Mouse (Mus musculus) heart, embryonic 10.5 days (tissue): ENCODE data around the gene Jak3. TPM values are rescaled to one million over a fixed set of nuclear protein-coding genes. Genes with fewer than 3 reads are reported as not detected.

Experiments used
- DNase-seq: peaks from one replicate; pipeline ENCODE4 v3.0.0-alpha.2; 2017; ENCODE audit warnings: low spot score
- H3K27ac ChIP-seq: fragments of 300-500 bp; sonication (generic); 2 replicates; pipeline ENCODE4 v1.5.1; 2016; ENCODE audit warnings: mild to moderate bottlenecking
- H3K27me3 ChIP-seq: fragments of 300-500 bp; sonication (generic); 2 replicates; pipeline ENCODE4 v1.6.1; 2016; ENCODE audit warnings: mild to moderate bottlenecking; ENCODE audit not compliant: poor library complexity, insufficient read depth, severe bottlenecking
- H3K36me3 ChIP-seq: fragments of 300-500 bp; sonication (generic); 2 replicates; pipeline ENCODE4 v1.6.1; 2016; ENCODE audit warnings: mild to moderate bottlenecking, moderate library complexity
- H3K4me1 ChIP-seq: fragments of 300-500 bp; sonication (generic); 2 replicates; pipeline ENCODE4 v1.6.1; 2016; ENCODE audit warnings: mild to moderate bottlenecking
- H3K4me3 ChIP-seq: fragments of 300-500 bp; sonication (generic); 2 replicates; pipeline ENCODE4 v1.5.1; 2016; ENCODE audit warnings: mild to moderate bottlenecking, moderate library complexity
- H3K9me3 ChIP-seq: fragments of 300-500 bp; sonication (generic); 2 replicates; pipeline ENCODE4 v1.6.1; 2016; ENCODE audit warnings: mild to moderate bottlenecking, moderate library complexity
- WGBS: fragments of 180-500 bp; shearing (Covaris S2); methylation state at CpG from one replicate; pipeline ENCODE4 v1.1.7; 2016; 5-methylcytosine and 5-hydroxymethylcytosine counted together
- polyA plus RNA-seq: library from polyadenylated mRNA; unstranded; fragments of >200 nt; fragmentation: Nextera tagmentation; extraction: Ambion mirVana; gene quantifications from 2 replicates; pipeline ENCODE4 v1.2.1, GENCODE M21; 2016

Jak3 gene
- polyA plus RNA-seq, 1 experiment from 2014 or later = 6.7 TPM

DNA sequence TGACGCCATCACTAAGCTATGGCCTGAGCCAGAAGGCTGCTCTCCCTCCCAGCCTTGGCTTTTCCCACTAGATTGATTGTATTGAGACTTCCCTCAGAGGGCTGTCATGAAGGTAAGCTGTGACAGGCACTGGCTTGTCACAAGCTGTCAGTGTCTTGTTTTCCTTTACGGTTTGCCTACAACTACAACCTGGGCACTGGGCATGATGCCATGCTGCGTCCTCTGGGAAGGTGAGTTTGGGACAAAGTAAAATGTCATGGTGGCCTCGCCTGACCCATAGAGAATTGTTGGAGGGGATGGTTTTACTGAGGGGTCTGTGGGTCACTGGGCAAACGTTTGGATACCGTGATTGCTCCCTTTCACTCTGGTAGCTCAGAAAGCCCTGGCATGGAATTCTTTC lies 37.8 kb upstream of the Jak3 start:
- Histone ChIP-seq H3K27me3 (peaks cover 34% of the 10 kb centered on the region), H3K4me3 (no peak overlapping the region), H3K27ac (no peak overlapping the region), H3K36me3 (no peaks in the 10 kb centered on the region), H3K4me1 (peaks cover 20% of the 10 kb centered on the region; the same call in 1 of the 2 replicates), H3K9me3 (peaks cover under 1% of the 10 kb centered on the region)
- 68% methylated on average over 6 of the region's 6 CpGs for WGBS
- no peak for DNase-seq

- Histone ChIP-seq H3K27ac (no peak overlapping the region), H3K4me1 (peaks cover 11% of the 10 kb centered on the region; the same call in 1 of the 2 replicates), H3K9me3 (no peaks in the 10 kb centered on the region), H3K36me3 (no peaks in the 10 kb centered on the region), H3K27me3 (peaks cover 26% of the 10 kb centered on the region), H3K4me3 (no peak overlapping the region)
- 68% methylated on average over 4 of the region's 4 CpGs for WGBS
- DNase-seq = no peak
These were observed 36.8 kb upstream of the Jak3 start for GRCm38 (mm10) chr8:71639318-71639717.

DNA sequence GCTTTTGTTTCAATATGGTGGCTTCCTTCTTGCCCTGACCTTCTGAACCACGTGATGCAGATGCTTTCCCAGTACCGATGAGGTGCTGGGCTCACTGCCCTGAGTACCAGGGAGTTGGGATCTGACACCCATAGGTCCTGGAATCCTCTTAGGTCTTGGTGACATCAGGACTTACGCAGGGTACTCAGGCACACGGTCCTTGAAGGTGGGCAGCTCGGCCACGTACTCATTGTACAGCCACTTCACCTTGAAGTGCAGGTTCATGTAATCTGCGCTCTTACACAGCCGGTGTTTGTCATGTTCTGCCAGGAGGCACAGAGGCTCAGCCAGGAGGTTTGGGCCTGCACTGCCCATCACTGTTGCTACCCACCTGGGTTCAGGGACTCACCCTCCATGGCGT lies 30.6 kb upstream of the Jak3 start:
- Histone ChIP-seq H3K27me3 (peaks cover 20% of the 10 kb centered on the region), H3K4me1 (no peaks in the 10 kb centered on the region), H3K4me3 (no peak overlapping the region), H3K27ac (no peak overlapping the region), H3K9me3 (no peaks in the 10 kb centered on the region), H3K36me3 (no peaks in the 10 kb centered on the region)
- DNase-seq = no peak
- WGBS = 78% methylated on average over 9 of the region's 9 CpGs

DNA sequence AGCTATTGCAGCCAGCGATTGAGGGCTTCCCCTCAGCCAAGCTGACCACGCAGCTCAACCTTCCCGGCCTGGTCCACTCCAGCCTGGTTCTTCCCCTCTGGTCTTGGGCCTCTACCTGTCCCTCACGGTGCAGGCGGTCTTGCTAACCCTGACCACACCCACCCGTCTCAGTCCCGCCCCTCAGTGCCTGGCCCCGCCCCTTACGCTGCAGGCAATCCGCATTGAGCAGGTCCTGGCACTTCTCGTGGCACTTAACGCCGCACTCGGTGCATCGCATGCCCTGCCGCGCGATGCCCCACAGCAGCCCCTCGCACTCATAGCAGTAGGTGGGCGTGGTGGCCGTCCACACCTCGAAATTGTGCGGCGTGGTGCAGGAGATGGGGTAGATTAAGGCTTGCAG lies 21.5 kb upstream of the Jak3 start:
- H3K4me3 ChIP-seq = peak overlapping the region; percentile 34
- peaks cover 12% of the 10 kb centered on the region for H3K4me1 ChIP-seq
- H3K9me3 ChIP-seq = no peaks in the 10 kb centered on the region
- no peak for DNase-seq
- no peak overlapping the region for H3K27ac ChIP-seq
- 1% methylated on average over 24 of the region's 24 CpGs for WGBS
- peaks cover 96% of the 10 kb centered on the region for H3K27me3 ChIP-seq
- H3K36me3 ChIP-seq = no peaks in the 10 kb centered on the region

- Histone ChIP-seq H3K27ac (no peak overlapping the region), H3K4me3 (no peak overlapping the region), H3K27me3 (peaks cover 98% of the 10 kb centered on the region), H3K9me3 (no peaks in the 10 kb centered on the region), H3K36me3 (no peaks in the 10 kb centered on the region), H3K4me1 (peaks cover 16% of the 10 kb centered on the region)
- DNase-seq = no peak
- WGBS = 29% methylated on average over 9 of the region's 9 CpGs
These were observed 18.3 kb upstream of the Jak3 start for GRCm38 (mm10) chr8:71657816-71658215.

DNA sequence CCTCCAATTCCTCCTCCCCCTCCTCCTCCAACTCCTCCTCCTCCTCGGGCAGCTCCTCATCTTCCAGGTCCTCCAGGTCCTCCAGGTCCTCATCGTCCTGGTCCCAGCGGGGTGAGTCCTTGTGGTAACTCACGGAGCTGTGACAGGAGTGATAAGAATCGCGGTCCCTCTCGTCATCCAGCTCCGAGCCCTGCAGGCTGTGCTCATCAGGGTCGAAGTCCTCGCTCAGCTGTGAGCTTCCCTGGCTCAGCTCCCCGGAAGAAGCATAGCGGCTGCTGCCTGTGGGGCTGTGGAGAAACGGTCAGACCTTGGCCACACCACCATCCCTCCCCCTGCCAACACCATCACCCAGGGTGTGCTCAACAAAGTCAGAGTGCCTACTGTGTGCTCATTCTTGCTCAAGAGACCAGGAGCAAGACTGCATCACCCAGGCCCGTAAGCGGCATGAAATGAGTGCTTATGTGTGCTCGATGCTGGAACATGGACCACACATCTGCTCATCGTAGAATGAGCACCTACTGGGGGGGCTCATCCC lies 17.5 kb upstream of the Jak3 start:
- Histone ChIP-seq H3K9me3 (no peaks in the 10 kb centered on the region), H3K27ac (no peak overlapping the region), H3K36me3 (no peaks in the 10 kb centered on the region), H3K4me3 (no peak overlapping the region), H3K27me3 (peaks cover 98% of the 10 kb centered on the region), H3K4me1 (peaks cover 16% of the 10 kb centered on the region)
- DNase-seq = no peak
- 30% methylated on average over 17 of the region's 17 CpGs for WGBS

GRCm38 (mm10) chr8:71659751-71660150 lies 16.3 kb upstream of the Jak3 start:
- Histone ChIP-seq H3K36me3 (no peaks in the 10 kb centered on the region), H3K4me3 (no peak overlapping the region), H3K9me3 (no peaks in the 10 kb centered on the region), H3K27ac (no peak overlapping the region), H3K27me3 (peaks cover 98% of the 10 kb centered on the region), H3K4me1 (peaks cover 12% of the 10 kb centered on the region)
- DNase-seq = no peak
- WGBS = 59% methylated on average over 1 of the region's 1 CpGs

DNA sequence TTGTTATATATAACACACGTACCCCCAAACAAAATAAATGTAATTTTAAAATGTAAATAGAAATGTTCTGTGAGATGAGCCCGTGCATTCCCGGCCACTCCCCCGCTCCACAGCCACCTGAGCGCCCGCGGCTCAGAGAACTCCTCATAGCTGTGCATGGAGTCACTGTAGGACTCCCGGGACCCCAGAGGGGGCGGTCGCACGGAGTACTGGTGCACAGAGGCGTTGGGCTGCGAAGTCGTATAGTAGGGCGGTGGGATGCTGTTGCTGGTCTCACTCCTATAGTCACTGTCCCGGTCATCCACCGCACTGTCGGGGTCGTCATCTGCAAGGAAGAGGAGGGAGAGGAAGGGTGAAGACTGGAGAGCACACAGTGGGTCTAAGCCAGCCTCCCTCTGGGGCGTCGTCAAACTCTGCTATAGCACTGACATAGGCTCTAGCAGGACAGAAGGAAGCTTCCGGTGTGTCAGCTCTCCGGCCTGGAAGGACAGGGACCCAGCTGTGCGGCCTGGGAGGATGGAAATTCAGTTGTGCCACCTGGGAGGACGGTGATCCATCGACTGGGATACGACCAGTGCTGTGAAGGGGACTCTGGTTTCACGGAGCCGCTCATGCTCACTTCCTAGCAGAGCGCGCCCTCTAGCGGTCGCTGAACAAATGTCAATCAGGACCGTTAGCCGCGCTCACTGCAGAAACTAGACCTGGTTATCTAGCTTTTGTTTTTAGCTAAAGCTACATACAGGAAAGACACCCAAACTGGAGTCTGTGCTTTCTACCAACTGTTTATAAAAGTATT lies 15.6 kb upstream of the Jak3 start:
- no peaks in the 10 kb centered on the region for H3K36me3 ChIP-seq
- no peak overlapping the region for H3K4me3 ChIP-seq
- 9% methylated on average over 36 of the region's 36 CpGs for WGBS
- no peaks in the 10 kb centered on the region for H3K9me3 ChIP-seq
- no peak overlapping the region for H3K27ac ChIP-seq
- H3K4me1 ChIP-seq = peaks cover 15% of the 10 kb centered on the region
- H3K27me3 ChIP-seq = peaks cover 94% of the 10 kb centered on the region
- peak; percentile 91 for DNase-seq

DNA sequence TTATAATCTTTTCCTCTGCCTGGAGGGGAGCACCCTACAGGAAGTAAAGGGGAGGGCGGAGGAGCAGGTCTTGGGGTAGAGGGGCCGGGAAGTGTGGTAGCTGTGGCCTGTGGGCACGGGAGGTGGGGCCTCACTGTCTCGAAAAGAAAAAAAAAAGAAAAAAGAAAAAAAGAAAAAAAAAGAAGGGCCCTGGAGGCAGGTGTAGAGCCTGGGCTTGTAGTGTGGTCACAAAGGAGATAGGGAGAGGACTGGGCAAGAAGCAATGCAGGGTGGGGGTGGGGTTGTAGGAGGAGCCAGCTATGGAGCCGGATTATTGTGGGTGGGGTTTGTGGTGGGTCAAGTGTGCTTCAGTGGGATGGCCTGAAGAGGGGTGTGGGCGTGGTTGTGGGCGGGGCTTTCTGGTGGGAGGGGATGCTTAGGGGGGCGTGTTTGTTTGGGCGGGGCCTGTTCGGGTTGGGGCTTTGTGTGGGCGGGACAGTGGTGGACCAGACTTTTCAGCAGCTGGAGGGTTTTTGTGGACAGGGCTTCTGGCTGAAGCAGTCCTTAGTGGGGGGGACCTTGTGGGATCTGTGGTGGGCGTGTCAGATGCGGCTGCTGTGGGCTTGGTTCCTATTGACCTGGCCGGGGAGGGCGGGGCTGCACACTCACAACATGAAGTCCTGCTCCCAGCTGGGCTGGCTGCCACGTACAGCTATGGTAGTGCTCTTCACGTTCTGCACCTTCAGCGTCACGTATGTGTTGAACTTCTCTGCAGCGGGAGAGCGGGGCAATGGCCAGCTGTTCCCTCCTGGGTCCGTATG lies 10.6 kb upstream of the Jak3 start:
- peaks cover 56% of the 10 kb centered on the region for H3K4me1 ChIP-seq
- DNase-seq = peak; percentile 96
- no peaks in the 10 kb centered on the region for H3K9me3 ChIP-seq
- peak overlapping the region; percentile 50 for H3K4me3 ChIP-seq
- H3K27ac ChIP-seq = peak overlapping the region; percentile 56
- peaks cover 58% of the 10 kb centered on the region for H3K27me3 ChIP-seq
- H3K36me3 ChIP-seq = no peaks in the 10 kb centered on the region
- WGBS = 3% methylated on average over 22 of the region's 22 CpGs

DNA sequence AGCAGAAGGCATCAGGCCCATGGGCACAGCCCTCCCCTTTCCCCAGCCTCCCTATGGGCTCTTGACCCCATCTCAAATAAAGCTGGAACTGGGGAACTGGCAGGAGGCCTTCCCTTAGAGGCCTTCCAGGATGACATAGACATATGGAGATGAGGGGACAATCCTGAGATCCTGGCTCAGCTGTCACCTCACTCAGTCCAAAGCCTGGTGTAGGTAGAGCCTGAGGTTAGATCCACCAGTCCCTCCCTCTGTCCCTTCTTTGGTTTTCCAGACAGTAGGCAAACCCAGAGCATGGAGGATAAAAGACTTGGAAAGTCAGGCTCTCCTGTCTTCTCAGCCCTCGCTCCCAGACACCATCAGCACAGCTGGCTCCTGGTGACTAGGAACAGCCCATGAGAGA lies 9.2 kb upstream of the Jak3 start:
- H3K27ac ChIP-seq = no peak overlapping the region
- H3K4me1 ChIP-seq = peaks cover 66% of the 10 kb centered on the region
- H3K36me3 ChIP-seq = no peaks in the 10 kb centered on the region
- WGBS = 47% methylated on average over 1 of the region's 1 CpGs
- peaks cover 54% of the 10 kb centered on the region for H3K27me3 ChIP-seq
- no peak for DNase-seq
- H3K4me3 ChIP-seq = no peak overlapping the region
- no peaks in the 10 kb centered on the region for H3K9me3 ChIP-seq

DNA sequence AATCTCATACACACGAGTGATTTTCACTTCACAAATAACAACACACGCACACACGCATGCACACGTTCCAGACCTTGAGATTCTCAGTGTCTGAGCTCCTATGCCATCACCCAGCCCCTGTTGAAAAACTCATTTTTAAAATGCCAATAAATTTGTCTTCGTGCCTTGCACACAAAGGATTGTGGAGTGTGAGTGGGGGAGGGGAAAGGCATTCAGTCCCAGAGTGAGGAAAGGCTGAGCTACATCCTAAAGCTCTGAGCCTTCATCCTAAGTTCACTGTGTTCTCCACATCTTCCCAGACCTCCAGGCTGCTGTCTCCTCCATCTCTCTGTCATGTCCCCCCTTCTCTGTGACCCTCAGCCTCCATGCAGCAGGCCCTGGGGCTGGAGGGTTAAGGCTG lies 8.8 kb upstream of the Jak3 start:
- no peaks in the 10 kb centered on the region for H3K36me3 ChIP-seq
- H3K9me3 ChIP-seq = no peaks in the 10 kb centered on the region
- H3K27me3 ChIP-seq = peaks cover 50% of the 10 kb centered on the region
- DNase-seq = no peak
- WGBS = 56% methylated on average over 5 of the region's 5 CpGs
- H3K27ac ChIP-seq = peak overlapping the region; percentile 89
- H3K4me3 ChIP-seq = no peak overlapping the region; the same call in 1 of the 2 replicates
- H3K4me1 ChIP-seq = peaks cover 66% of the 10 kb centered on the region

- no peaks in the 10 kb centered on the region for H3K36me3 ChIP-seq
- peaks cover 38% of the 10 kb centered on the region for H3K27me3 ChIP-seq
- H3K4me3 ChIP-seq = peak overlapping the region; percentile 48
- WGBS = 2% methylated on average over 21 of the region's 21 CpGs
- DNase-seq = peak; percentile 90
- peak overlapping the region; percentile 89 for H3K27ac ChIP-seq
- no peaks in the 10 kb centered on the region for H3K9me3 ChIP-seq
- H3K4me1 ChIP-seq = peaks cover 69% of the 10 kb centered on the region
These were observed 7.7 kb upstream of the Jak3 start for GRCm38 (mm10) chr8:71668220-71668975.
